Mouse (Mus musculus): ENCODE results near the gene Ptchd4. TPM values are rescaled to one million over a fixed set of nuclear protein-coding genes. Genes with fewer than 3 reads are reported as not detected.

The Ptchd4 gene
- polyA plus RNA-seq, 1 experiment from 2014 or later: not detected

DNA sequence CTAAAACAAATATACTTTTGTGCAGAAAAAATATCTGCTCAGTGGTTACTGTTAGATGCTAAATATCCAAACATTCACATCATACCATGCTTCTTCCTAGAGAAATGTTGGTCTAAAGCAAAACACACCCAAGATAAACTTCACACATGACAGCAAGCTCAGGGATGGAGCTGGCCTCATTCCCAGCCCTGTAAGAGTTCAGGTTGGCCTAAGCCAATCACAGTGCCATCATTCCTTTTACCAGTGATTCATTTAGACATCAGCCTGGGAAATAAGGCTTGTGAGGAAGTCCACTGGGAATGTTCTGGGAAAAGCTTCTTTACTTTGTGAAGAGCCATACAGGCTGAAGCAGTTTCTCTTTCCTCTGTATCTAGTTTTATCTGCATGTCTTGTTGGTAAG lies 5.6 kb upstream of the Ptchd4 start:
- no peaks in the 10 kb centered on the region for H3K36me3 ChIP-seq (replicated peaks)
- no peak overlapping the region for H3K4me3 ChIP-seq (replicated peaks)
- no peak overlapping the region for H3K9ac ChIP-seq
- no peak overlapping the region for H3K4me2 ChIP-seq
- no peak overlapping the region for H3K27ac ChIP-seq (replicated peaks)
- H3K4me1 ChIP-seq (replicated peaks): no peaks in the 10 kb centered on the region
- H3K27me3 ChIP-seq: 0 out of 2 replicates have a peak, but pooled peaks cover under 1% of the 10 kb centered on the region
- ATAC-seq (ENCODE audit: insufficient read depth): no peak
- no peaks in the 10 kb centered on the region for H3K9me3 ChIP-seq (replicated peaks)

- Histone ChIP-seq H3K4me1 (replicated peaks) (no peaks in the 10 kb centered on the region), H3K27ac (replicated peaks) (no peak overlapping the region), H3K36me3 (replicated peaks) (no peaks in the 10 kb centered on the region), H3K4me3 (replicated peaks) (no peak overlapping the region), H3K9ac (no peak overlapping the region), H3K9me3 (replicated peaks) (no peaks in the 10 kb centered on the region), H3K27me3 (peaks cover 21% of the 10 kb centered on the region), H3K4me2 (peak overlapping the region; percentile 46; the same call in 1 of the 2 replicates)
- WGBS (ENCODE audit: insufficient replicate concordance): 3% methylated on average over 22 of the region's 22 CpGs
- ATAC-seq (ENCODE audit: insufficient read depth): no peak
Measured at GRCm38 (mm10) chr17:42316612-42316982, 850 bp downstream of the Ptchd4 start.

DNA sequence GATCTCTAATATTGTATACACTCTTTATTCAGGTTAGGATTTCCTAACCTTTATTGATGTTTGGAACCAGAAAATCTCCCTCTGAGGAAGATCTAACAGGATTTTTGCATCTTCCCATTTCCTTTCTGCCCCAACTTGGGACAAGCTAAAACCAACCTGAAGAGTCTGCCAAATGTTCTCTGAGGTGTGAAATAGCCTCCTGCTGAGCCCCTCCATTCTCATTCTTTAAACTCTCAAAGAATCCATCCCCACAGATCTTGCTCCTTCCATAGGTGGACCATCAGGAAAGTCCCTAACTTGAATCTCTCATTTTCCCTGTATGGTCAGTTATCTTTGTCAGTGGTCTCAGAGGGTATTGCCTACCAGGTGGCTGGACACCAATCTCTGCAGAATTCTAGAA lies 20.0 kb downstream of the Ptchd4 start:
- H3K27me3 ChIP-seq: no peaks in the 10 kb centered on the region
- H3K9ac ChIP-seq: no peak overlapping the region
- H3K9me3 ChIP-seq (replicated peaks): no peaks in the 10 kb centered on the region
- no peaks in the 10 kb centered on the region for H3K36me3 ChIP-seq (replicated peaks)
- ATAC-seq (ENCODE audit: insufficient read depth): no peak
- no peak overlapping the region for H3K4me2 ChIP-seq
- H3K4me3 ChIP-seq (replicated peaks): no peak overlapping the region
- H3K4me1 ChIP-seq (replicated peaks): no peaks in the 10 kb centered on the region
- H3K27ac ChIP-seq (replicated peaks): no peak overlapping the region

GRCm38 (mm10) chr17:42336571-42336970 lies 20.8 kb downstream of the Ptchd4 start:
- WGBS (ENCODE audit: insufficient replicate concordance): 51% methylated on average over 6 of the region's 6 CpGs
- H3K4me2 ChIP-seq: no peak overlapping the region
- H3K9me3 ChIP-seq (replicated peaks): no peaks in the 10 kb centered on the region
- no peaks in the 10 kb centered on the region for H3K36me3 ChIP-seq (replicated peaks)
- ATAC-seq (ENCODE audit: insufficient read depth): no peak
- H3K27ac ChIP-seq (replicated peaks): no peak overlapping the region
- no peaks in the 10 kb centered on the region for H3K27me3 ChIP-seq
- no peak overlapping the region for H3K4me3 ChIP-seq (replicated peaks)
- H3K4me1 ChIP-seq (replicated peaks): no peaks in the 10 kb centered on the region
- H3K9ac ChIP-seq: no peak overlapping the region

DNA sequence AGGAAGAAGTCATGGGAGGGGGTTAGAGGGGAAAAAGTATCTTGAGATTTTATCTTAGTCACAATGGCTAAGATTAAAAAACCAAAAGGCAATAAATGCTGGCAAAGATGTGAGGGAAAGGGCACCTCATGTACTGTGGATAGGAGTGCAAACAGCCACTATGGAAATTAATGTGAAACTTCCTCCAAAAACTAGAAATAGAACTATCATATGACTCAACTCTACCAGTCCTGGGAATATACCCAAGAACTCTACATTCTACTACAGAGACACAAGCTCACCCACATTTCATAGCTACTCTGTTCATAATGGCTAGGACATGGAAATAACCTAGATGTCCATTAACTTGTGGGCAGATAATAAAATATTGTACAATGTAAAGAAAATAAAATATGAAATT lies 30.3 kb downstream of the Ptchd4 start:
- Histone ChIP-seq H3K9ac (no peak overlapping the region), H3K4me2 (no peak overlapping the region), H3K9me3 (replicated peaks) (no peaks in the 10 kb centered on the region), H3K4me1 (replicated peaks) (no peaks in the 10 kb centered on the region), H3K4me3 (replicated peaks) (no peak overlapping the region), H3K27me3 (no peaks in the 10 kb centered on the region), H3K27ac (replicated peaks) (no peak overlapping the region), H3K36me3 (replicated peaks) (no peaks in the 10 kb centered on the region)
- ATAC-seq (ENCODE audit: insufficient read depth): no peak

DNA sequence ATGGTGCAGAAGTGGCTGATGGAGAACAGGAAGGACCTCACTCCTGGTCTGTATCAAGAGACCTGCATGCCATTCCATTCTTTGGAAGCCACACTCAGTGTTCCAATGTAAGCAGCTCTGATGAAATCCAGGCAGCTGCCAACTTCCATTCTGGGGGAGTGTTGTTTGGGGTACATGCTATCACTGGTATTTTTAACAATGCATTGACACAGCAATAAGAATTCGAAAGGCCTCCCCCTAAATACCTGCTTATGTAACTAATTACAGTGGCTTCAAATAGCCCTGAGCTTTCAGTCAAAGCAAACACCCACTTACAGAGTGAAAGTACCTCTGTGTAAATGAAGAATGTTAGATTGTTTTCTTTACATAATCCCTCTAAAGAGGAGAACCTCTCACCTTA lies 42.7 kb downstream of the Ptchd4 start:
- Histone ChIP-seq H3K27me3 (no peaks in the 10 kb centered on the region), H3K4me1 (replicated peaks) (no peaks in the 10 kb centered on the region), H3K36me3 (replicated peaks) (no peaks in the 10 kb centered on the region), H3K9me3 (replicated peaks) (no peaks in the 10 kb centered on the region), H3K4me3 (replicated peaks) (no peak overlapping the region), H3K4me2 (no peak overlapping the region), H3K9ac (no peak overlapping the region), H3K27ac (replicated peaks) (no peak overlapping the region)
- 42% methylated on average over 1 of the region's 1 CpGs for WGBS (ENCODE audit: insufficient replicate concordance)
- ATAC-seq (ENCODE audit: insufficient read depth): no peak

DNA sequence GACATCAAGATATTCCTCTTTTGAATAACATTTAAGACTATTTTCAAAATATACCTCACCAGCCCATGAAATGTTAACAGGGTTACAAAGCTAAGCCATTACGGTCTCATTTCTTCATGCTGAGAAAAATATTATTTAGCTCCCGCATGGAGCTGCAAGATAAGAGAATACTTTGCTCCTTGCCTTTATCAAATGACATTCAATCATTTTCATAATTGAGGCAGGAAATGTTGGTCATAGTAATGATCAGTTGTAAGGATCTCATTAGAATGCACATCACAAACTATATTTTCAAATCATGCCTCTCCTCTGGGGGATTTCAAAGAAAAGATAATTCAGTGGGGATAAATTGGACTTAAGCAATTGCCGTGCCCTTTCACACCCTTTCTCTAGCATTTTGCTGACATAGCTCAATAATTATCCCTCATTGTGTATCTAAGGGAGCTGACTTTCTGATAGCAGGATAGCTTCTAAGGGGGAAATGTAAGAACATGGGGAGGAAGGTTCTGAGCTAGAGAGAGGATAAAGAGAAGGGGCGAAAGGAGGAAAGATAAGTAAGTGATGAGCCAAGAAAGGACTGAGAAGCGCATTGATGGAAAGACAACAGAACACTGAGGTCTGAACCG lies 47.5 kb downstream of the Ptchd4 start:
- no peaks in the 10 kb centered on the region for H3K27me3 ChIP-seq
- no peaks in the 10 kb centered on the region for H3K4me1 ChIP-seq (replicated peaks)
- H3K9me3 ChIP-seq (replicated peaks): no peaks in the 10 kb centered on the region
- H3K4me2 ChIP-seq: no peak overlapping the region
- ATAC-seq (ENCODE audit: insufficient read depth): no peak
- no peak overlapping the region for H3K4me3 ChIP-seq (replicated peaks)
- H3K27ac ChIP-seq (replicated peaks): no peak overlapping the region
- no peak overlapping the region for H3K9ac ChIP-seq
- WGBS (ENCODE audit: insufficient replicate concordance): 67% methylated on average over 6 of the region's 6 CpGs
- no peaks in the 10 kb centered on the region for H3K36me3 ChIP-seq (replicated peaks)

DNA sequence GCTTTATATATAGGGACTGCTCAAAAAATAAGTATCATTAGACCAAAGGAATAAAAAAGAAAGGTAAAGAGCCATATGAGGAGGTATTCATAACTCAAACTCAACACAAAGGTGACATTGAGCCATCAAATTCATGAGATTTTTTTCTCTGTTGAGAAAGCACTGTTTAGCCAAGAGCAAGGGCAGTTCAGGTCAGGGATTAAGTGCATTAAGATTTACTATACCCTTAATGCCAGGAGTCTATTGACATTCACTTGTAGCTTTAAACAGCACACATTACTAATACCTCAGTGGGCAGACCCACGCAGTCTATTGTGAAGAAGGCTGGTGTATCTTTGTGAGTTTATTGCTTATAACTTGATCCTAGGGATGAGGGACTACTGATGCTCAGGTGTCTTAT lies 49.0 kb downstream of the Ptchd4 start:
- Histone ChIP-seq H3K4me3 (replicated peaks) (no peak overlapping the region), H3K36me3 (replicated peaks) (no peaks in the 10 kb centered on the region), H3K9me3 (replicated peaks) (no peaks in the 10 kb centered on the region), H3K4me2 (no peak overlapping the region), H3K27ac (replicated peaks) (no peak overlapping the region), H3K4me1 (replicated peaks) (no peaks in the 10 kb centered on the region), H3K27me3 (no peaks in the 10 kb centered on the region), H3K9ac (no peak overlapping the region)
- ATAC-seq (ENCODE audit: insufficient read depth): no peak
- 50% methylated on average over 1 of the region's 1 CpGs for WGBS (ENCODE audit: insufficient replicate concordance)

DNA sequence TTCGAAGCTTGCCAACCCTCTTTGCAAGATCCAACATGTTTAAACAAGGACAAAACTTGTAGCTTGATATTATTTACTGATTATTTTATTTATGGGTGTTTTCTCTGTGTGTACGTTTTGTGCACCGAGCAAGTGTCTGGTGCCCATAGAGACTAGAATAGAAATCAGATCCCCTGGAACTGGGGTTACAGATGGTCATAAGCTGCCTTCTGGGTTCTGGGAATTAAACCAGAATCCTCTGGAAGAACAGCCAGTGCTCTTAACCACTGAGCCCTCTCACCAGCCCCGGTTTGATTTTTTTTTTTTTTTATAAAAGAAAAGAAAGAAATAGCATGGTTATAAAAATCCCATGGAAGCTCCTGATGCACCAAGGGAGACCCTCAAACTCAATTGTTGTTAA lies 59.1 kb downstream of the Ptchd4 start:
- H3K36me3 ChIP-seq (replicated peaks): no peaks in the 10 kb centered on the region
- no peak overlapping the region for H3K27ac ChIP-seq (replicated peaks)
- no peaks in the 10 kb centered on the region for H3K9me3 ChIP-seq (replicated peaks)
- no peak overlapping the region for H3K4me3 ChIP-seq (replicated peaks)
- H3K9ac ChIP-seq: no peak overlapping the region
- H3K4me1 ChIP-seq (replicated peaks): no peaks in the 10 kb centered on the region
- H3K4me2 ChIP-seq: no peak overlapping the region
- no peak for ATAC-seq (ENCODE audit: insufficient read depth)
- WGBS (ENCODE audit: insufficient replicate concordance): 61% methylated on average over 4 of the region's 4 CpGs
- H3K27me3 ChIP-seq: no peaks in the 10 kb centered on the region

GRCm38 (mm10) chr17:42393086-42393485 lies 77.3 kb downstream of the Ptchd4 start:
- Histone ChIP-seq H3K9me3 (replicated peaks) (no peaks in the 10 kb centered on the region), H3K4me2 (no peak overlapping the region), H3K9ac (no peak overlapping the region), H3K4me3 (replicated peaks) (no peak overlapping the region), H3K36me3 (replicated peaks) (no peaks in the 10 kb centered on the region), H3K4me1 (replicated peaks) (no peaks in the 10 kb centered on the region), H3K27me3 (no peaks in the 10 kb centered on the region), H3K27ac (replicated peaks) (no peak overlapping the region)
- no peak for ATAC-seq (ENCODE audit: insufficient read depth)

DNA sequence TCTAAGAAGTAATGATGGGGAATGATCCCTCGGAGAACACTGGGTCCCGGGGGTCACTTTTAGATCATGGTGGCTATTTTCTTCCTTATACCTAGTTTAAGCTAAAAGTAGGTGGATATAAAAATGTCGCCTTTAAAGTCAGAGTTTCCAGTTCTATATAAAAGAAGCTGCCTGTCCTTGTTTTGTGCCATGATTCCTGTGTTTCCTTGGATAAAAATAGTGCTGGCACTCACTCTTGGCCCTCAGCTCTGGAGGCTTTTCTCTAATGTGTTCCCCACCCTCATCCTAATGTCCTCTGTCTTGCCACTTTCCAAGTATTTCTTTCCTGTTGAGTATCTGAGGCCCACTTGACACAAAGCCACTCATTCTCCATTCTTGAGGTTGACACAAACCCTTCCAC lies 79.6 kb downstream of the Ptchd4 start:
- no peak overlapping the region for H3K27ac ChIP-seq (replicated peaks)
- no peaks in the 10 kb centered on the region for H3K36me3 ChIP-seq (replicated peaks)
- no peaks in the 10 kb centered on the region for H3K4me1 ChIP-seq (replicated peaks)
- H3K4me2 ChIP-seq: no peak overlapping the region
- whole genome bisulfite sequencing (ENCODE audit: insufficient replicate concordance): 72% methylated on average over 3 of the region's 3 CpGs
- no peaks in the 10 kb centered on the region for H3K9me3 ChIP-seq (replicated peaks)
- H3K9ac ChIP-seq: no peak overlapping the region
- H3K27me3 ChIP-seq: no peaks in the 10 kb centered on the region
- no peak for ATAC-seq (ENCODE audit: insufficient read depth)
- H3K4me3 ChIP-seq (replicated peaks): no peak overlapping the region

DNA sequence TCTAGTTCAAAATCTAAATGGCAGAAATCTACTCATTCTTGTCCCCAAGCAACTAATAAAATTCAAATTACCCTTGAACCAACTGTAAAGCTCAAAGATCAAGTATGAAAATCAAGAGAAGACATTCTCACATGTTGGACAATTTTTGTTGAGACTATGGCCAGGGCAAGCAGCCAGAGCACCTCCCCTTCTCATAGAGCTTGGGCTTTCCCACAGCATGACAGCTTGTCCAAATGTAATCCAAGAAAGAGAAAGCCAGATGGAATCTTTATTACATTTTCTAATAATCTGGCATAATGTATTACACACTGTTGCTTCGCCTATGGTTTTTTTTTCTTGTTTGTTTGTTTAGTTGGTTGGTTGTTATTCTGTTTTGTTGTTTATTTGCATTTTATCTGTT lies 102.7 kb downstream of the Ptchd4 start:
- Histone ChIP-seq H3K9ac (no peak overlapping the region), H3K27ac (replicated peaks) (no peak overlapping the region), H3K27me3 (no peaks in the 10 kb centered on the region), H3K4me2 (no peak overlapping the region), H3K36me3 (replicated peaks) (no peaks in the 10 kb centered on the region), H3K9me3 (replicated peaks) (no peaks in the 10 kb centered on the region), H3K4me1 (replicated peaks) (no peaks in the 10 kb centered on the region), H3K4me3 (replicated peaks) (no peak overlapping the region)
- WGBS (ENCODE audit: insufficient replicate concordance): 51% methylated on average over 1 of the region's 1 CpGs
- no peak for ATAC-seq (ENCODE audit: insufficient read depth)
